Mouse (Mus musculus): Measurements from ENCODE around the gene Sft2d2. TPM values are rescaled to one million over a fixed set of nuclear protein-coding genes. Genes with fewer than 3 reads are reported as not detected.
A peak's percentile ranks its signal among the peaks of the same experiment; 100 is the strongest.

Sft2d2 gene
- polyA plus RNA-seq, 1 experiment from 2014 or later = 24.3 TPM

DNA sequence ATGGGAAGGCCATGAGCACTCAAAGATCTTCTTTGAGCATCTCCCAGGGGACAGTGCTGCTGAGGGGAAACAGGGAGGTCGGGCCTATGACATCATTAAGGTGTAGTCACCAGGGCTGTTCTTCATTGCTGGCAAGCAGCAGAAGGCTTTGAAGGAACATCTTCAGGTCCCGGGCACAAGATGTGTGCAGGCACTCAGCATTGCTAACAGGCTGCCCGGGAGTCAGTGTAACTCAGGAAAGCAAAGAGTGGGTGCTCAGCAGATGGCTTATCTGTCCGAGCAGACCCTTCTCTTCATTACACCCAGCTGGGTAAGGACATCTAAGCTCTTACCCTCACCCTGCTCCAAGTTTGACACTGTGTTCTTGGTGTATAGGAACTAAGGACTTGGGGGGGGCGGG is 14.9 kb downstream of the Sft2d2 start:
- no peaks in the 10 kb centered on the region for H3K4me1 ChIP-seq (replicated peaks; ENCODE audit: control insufficient read depth, insufficient read depth, low read length)
- no peaks in the 10 kb centered on the region for H3K9me3 ChIP-seq (ENCODE audit: control insufficient read depth)
- ATAC-seq = no peak
- H3K36me3 ChIP-seq (ENCODE audit: control insufficient read depth, insufficient read depth) = peaks cover 54% of the 10 kb centered on the region
- TF ChIP-seq CTCF (IDR thresholded peaks at IDR 0.05; ENCODE audit: low read depth) = no peak
- no peak overlapping the region for H3K4me3 ChIP-seq (ENCODE audit: low read depth, low read length)
- H3K27me3 ChIP-seq (replicated peaks; ENCODE audit: control insufficient read depth, insufficient read depth, low read length) = no peaks in the 10 kb centered on the region
- 85% methylated on average over 5 of the region's 5 CpGs for WGBS
- no peak overlapping the region for H3K9ac ChIP-seq (ENCODE audit: low read depth, low read length)
- H3K4me2 ChIP-seq (replicated peaks; ENCODE audit: low read depth) = no peak overlapping the region
- H3K27ac ChIP-seq (ENCODE audit: low read depth, low read length) = no peak overlapping the region

- Histone ChIP-seq H3K27me3 (replicated peaks; ENCODE audit: control insufficient read depth, insufficient read depth, low read length) (no peaks in the 10 kb centered on the region), H3K27ac (ENCODE audit: low read depth, low read length) (no peak overlapping the region), H3K4me2 (replicated peaks; ENCODE audit: low read depth) (no peak overlapping the region), H3K36me3 (ENCODE audit: control insufficient read depth, insufficient read depth) (peaks cover 52% of the 10 kb centered on the region), H3K4me3 (ENCODE audit: low read depth, low read length) (no peak overlapping the region), H3K4me1 (replicated peaks; ENCODE audit: control insufficient read depth, insufficient read depth, low read length) (no peaks in the 10 kb centered on the region), H3K9me3 (ENCODE audit: control insufficient read depth) (no peaks in the 10 kb centered on the region), H3K9ac (ENCODE audit: low read depth, low read length) (no peak overlapping the region)
- ATAC-seq = no peak
- TF ChIP-seq CTCF (IDR thresholded peaks at IDR 0.05; ENCODE audit: low read depth) = no peak
- WGBS = 63% methylated on average over 6 of the region's 6 CpGs
Observed at GRCm38 (mm10) chr1:165178075-165178474, 16.2 kb downstream of the Sft2d2 start.

DNA sequence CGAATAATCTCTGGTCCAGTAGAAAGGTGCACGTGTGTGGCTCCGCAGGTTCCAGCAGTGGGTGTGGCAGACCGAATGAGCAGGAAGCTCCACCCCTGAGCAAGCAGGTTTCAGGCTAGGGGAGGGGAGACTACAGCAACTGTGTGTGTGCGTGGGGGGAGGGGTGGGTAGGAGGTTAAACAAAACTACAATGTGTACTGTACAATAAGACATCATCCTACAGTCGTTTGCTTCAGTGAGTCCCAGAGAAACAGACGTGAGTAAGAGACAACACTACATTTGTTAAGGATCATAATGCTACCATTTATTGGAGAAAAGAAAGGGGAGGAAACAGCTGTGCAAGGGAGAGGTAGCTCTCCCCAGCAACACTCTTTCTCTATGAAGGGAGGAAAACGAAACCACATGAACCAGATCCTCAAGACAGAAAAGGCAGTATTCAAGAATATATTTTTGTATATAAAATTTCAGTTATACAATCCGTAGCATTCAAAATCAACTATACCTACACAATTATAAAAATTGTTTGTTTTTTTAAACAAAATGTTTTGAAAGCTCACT is 20.1 kb downstream of the Sft2d2 start:
- H3K4me2 ChIP-seq (replicated peaks; ENCODE audit: low read depth) = no peak overlapping the region
- H3K4me1 ChIP-seq (replicated peaks; ENCODE audit: control insufficient read depth, insufficient read depth, low read length) = no peaks in the 10 kb centered on the region
- H3K36me3 ChIP-seq (ENCODE audit: control insufficient read depth, insufficient read depth) = peaks cover 28% of the 10 kb centered on the region
- no peak for TF ChIP-seq CTCF (IDR thresholded peaks at IDR 0.05; ENCODE audit: low read depth)
- H3K27ac ChIP-seq (ENCODE audit: low read depth, low read length) = no peak overlapping the region
- H3K9ac ChIP-seq (ENCODE audit: low read depth, low read length) = no peak overlapping the region
- no peak overlapping the region for H3K4me3 ChIP-seq (ENCODE audit: low read depth, low read length)
- 44% methylated on average over 6 of the region's 9 CpGs for WGBS
- no peaks in the 10 kb centered on the region for H3K27me3 ChIP-seq (replicated peaks; ENCODE audit: control insufficient read depth, insufficient read depth, low read length)
- peak; percentile 36; the same call in 1 of the 2 replicates for ATAC-seq
- H3K9me3 ChIP-seq (ENCODE audit: control insufficient read depth) = no peaks in the 10 kb centered on the region

DNA sequence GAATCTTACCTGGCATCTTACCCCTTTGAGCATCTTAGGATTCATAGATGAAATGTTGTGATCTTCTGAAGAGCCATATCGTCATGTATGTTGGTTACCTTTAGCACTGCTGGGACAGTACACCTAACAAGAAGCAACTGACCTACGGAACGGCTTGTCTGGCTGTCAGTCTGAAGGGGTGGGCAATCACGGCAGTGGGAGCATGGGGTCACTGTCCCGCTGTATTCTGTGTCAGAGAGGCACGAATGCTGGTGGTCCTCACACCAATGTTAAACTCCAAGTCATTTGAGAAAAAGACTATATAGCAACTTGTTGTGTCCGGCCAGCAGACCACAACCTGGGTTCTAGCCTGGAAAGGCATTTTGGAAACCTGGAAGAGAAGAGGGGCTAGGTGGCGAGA is 23.0 kb downstream of the Sft2d2 start:
- Histone ChIP-seq H3K36me3 (ENCODE audit: control insufficient read depth, insufficient read depth) (peaks cover 7% of the 10 kb centered on the region; the same call in 1 of the 2 replicates), H3K9ac (ENCODE audit: low read depth, low read length) (no peak overlapping the region), H3K4me3 (ENCODE audit: low read depth, low read length) (no peak overlapping the region), H3K4me2 (replicated peaks; ENCODE audit: low read depth) (no peak overlapping the region), H3K27ac (ENCODE audit: low read depth, low read length) (no peak overlapping the region), H3K27me3 (replicated peaks; ENCODE audit: control insufficient read depth, insufficient read depth, low read length) (no peaks in the 10 kb centered on the region), H3K9me3 (ENCODE audit: control insufficient read depth) (no peaks in the 10 kb centered on the region), H3K4me1 (replicated peaks; ENCODE audit: control insufficient read depth, insufficient read depth, low read length) (no peaks in the 10 kb centered on the region)
- no peak for TF ChIP-seq CTCF (IDR thresholded peaks at IDR 0.05; ENCODE audit: low read depth)
- 90% methylated on average over 7 of the region's 8 CpGs for WGBS
- ATAC-seq = no peak

GRCm38 (mm10) chr1:165170157-165170556 is 24.1 kb downstream of the Sft2d2 start:
- no peak overlapping the region for H3K4me2 ChIP-seq (replicated peaks; ENCODE audit: low read depth)
- no peak for TF ChIP-seq CTCF (IDR thresholded peaks at IDR 0.05; ENCODE audit: low read depth)
- H3K27ac ChIP-seq (ENCODE audit: low read depth, low read length) = no peak overlapping the region
- H3K27me3 ChIP-seq (replicated peaks; ENCODE audit: control insufficient read depth, insufficient read depth, low read length) = no peaks in the 10 kb centered on the region
- no peak overlapping the region for H3K4me3 ChIP-seq (ENCODE audit: low read depth, low read length)
- 69% methylated on average over 5 of the region's 5 CpGs for WGBS
- no peak for ATAC-seq
- H3K4me1 ChIP-seq (replicated peaks; ENCODE audit: control insufficient read depth, insufficient read depth, low read length) = no peaks in the 10 kb centered on the region
- no peaks in the 10 kb centered on the region for H3K36me3 ChIP-seq (ENCODE audit: control insufficient read depth, insufficient read depth)
- H3K9ac ChIP-seq (ENCODE audit: low read depth, low read length) = no peak overlapping the region
- no peaks in the 10 kb centered on the region for H3K9me3 ChIP-seq (ENCODE audit: control insufficient read depth)

GRCm38 (mm10) chr1:165169462-165169861 is 24.8 kb downstream of the Sft2d2 start:
- Histone ChIP-seq H3K27ac (ENCODE audit: low read depth, low read length) (no peak overlapping the region), H3K36me3 (ENCODE audit: control insufficient read depth, insufficient read depth) (no peaks in the 10 kb centered on the region), H3K27me3 (replicated peaks; ENCODE audit: control insufficient read depth, insufficient read depth, low read length) (no peaks in the 10 kb centered on the region), H3K9me3 (ENCODE audit: control insufficient read depth) (no peaks in the 10 kb centered on the region), H3K4me3 (ENCODE audit: low read depth, low read length) (no peak overlapping the region), H3K4me1 (replicated peaks; ENCODE audit: control insufficient read depth, insufficient read depth, low read length) (no peaks in the 10 kb centered on the region), H3K4me2 (replicated peaks; ENCODE audit: low read depth) (no peak overlapping the region), H3K9ac (ENCODE audit: low read depth, low read length) (no peak overlapping the region)
- no peak for ATAC-seq
- no peak for TF ChIP-seq CTCF (IDR thresholded peaks at IDR 0.05; ENCODE audit: low read depth)
- WGBS = 79% methylated on average over 3 of the region's 3 CpGs

GRCm38 (mm10) chr1:165164920-165165319 is 29.3 kb downstream of the Sft2d2 start:
- Histone ChIP-seq H3K9me3 (ENCODE audit: control insufficient read depth) (no peaks in the 10 kb centered on the region), H3K36me3 (ENCODE audit: control insufficient read depth, insufficient read depth) (no peaks in the 10 kb centered on the region), H3K4me1 (replicated peaks; ENCODE audit: control insufficient read depth, insufficient read depth, low read length) (no peaks in the 10 kb centered on the region), H3K27me3 (replicated peaks; ENCODE audit: control insufficient read depth, insufficient read depth, low read length) (no peaks in the 10 kb centered on the region), H3K4me3 (ENCODE audit: low read depth, low read length) (no peak overlapping the region), H3K9ac (ENCODE audit: low read depth, low read length) (no peak overlapping the region), H3K27ac (ENCODE audit: low read depth, low read length) (no peak overlapping the region), H3K4me2 (replicated peaks; ENCODE audit: low read depth) (no peak overlapping the region)
- ATAC-seq = no peak
- WGBS = 90% methylated on average over 6 of the region's 6 CpGs
- TF ChIP-seq CTCF (IDR thresholded peaks at IDR 0.05; ENCODE audit: low read depth) = no peak
